Mouse (Mus musculus) lung, postnatal 0 days (tissue): ENCODE measurements at regions not wholly inside any gene's neighbourhood (a gene's known extent, or its start where the extent isn't known, plus 50 kb on each side); places are given as distances from the start of the nearest gene placed in this dataset.

Source experiments
- CTCF ChIP-seq: IDR thresholded peaks from 2 replicates; pipeline ENCODE4 v1.5.1; 2016; ENCODE audit warnings: antibody characterized with exemption, mild to moderate bottlenecking
- EP300 ChIP-seq: IDR thresholded peaks from 2 replicates; pipeline ENCODE4 v1.6.1; 2016; ENCODE audit warnings: antibody characterized with exemption, mild to moderate bottlenecking, control low read depth

GRCm38 (mm10) chr2:122961701-122962100 lies 196.7 kb downstream of the Sqor start:
- TF ChIP-seq EP300 (no peak), CTCF (no peak)
